Mouse (Mus musculus): ENCODE measurements at regions not wholly inside any gene's neighbourhood (a gene's known extent, or its start where the extent isn't known, plus 50 kb on each side); places are given as distances from the start of the nearest gene placed in this dataset.

DNA sequence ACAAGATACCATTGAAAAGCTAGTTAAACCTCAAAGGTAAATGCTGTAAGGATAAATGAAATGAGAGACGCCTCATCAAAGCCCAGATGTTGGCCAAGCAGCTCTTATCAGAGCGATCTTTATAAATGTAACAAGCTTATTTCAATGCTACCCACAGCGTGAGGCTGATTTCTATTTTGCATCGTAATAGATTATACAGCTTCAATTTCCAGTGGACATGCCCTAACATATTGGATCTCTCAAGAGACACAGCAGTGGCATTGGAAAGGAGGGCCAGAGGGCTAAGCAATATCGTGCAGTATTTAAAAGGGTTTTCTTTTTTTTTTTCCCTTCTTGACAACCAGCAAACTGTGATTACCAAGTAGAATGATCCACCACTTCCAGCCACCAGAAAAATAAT lies 106.5 kb upstream of the Bet1 start:
- no peak for TF ChIP-seq ZC3H11A (IDR thresholded peaks at IDR 0.05; ENCODE audit: borderline replicate concordance, low read depth, low read length)
- TF ChIP-seq ZNF384 (IDR thresholded peaks at IDR 0.05; ENCODE audit: low read depth, low read length) = no peak
- no peak for TF ChIP-seq CHD2 (IDR thresholded peaks at IDR 0.05; ENCODE audit: low read depth, low read length)
- no peak for TF ChIP-seq MAFK (IDR thresholded peaks at IDR 0.05; ENCODE audit: insufficient read depth, low read depth, low read length)
